Mouse (Mus musculus) gastrocnemius, adult 18-20 months (tissue): ENCODE measurements around the gene Tspan18. TPM values are rescaled to one million over a fixed set of nuclear protein-coding genes. Genes with fewer than 3 reads are reported as not detected.
A peak's percentile ranks its signal among the peaks of the same experiment; 100 is the strongest.

Source experiments
- DNase-seq: peaks from one replicate; pipeline ENCODE4 v3.0.0; 2021; ENCODE audit warnings: low spot score
- total RNA-seq, 2 experiments: library from RNA; stranded (reverse); gene quantifications; 2 replicates each; pipeline ENCODE4 v1.2.3; 2021

Tspan18 gene
- total RNA-seq, 2 experiments from 2014 or later = 1.1 to 1.6 TPM

DNA sequence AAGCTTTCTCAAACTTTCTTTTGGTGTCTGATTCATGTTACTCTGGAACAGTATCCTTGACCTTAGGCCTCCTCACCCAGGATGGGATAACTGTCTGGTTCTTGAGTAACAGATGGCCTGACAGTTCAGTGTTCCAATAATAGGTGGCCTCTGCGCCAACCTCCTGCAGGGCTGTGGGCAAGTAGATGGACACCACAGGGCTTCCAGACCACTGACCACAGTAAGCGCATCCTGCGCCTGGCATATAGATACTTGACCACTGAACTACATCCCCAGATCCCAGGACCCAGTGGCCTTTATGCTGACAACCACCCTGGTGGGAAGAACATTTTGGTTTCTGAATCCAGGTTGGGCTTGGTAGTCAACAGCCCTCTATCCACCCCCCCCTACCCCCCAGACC lies 114.7 kb downstream of the Tspan18 start:
- DNase-seq = no peak

DNA sequence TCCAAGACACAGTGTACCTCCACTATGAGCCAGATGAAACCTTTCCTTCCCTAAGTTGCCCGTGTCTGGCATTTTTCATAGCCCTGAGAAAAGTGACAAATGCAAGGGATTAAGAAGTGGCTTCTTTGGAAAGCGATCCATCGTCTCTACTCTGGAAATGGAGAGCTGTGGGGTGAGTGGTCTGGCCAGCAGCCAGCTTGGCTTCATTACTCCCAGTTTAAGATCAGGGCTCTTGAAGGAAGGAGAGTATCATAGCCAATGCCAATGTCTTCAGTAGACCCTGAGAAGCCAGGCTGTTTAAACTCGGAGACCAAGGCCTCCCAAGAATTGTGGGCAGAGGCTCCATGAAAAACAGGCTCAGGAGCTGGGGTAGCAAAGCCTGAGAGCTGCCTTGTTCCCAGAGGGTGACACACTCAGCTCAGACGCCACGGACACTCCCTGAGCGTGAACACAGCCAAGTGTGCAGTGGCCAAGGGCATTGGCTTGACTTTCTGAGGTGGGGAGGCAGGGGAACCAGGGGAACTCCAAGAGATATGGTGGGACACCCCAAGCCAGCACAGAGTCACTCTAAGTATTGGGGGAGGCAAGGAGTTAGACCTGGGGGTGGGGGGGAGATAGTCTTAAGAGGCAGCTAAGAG lies 115.8 kb downstream of the Tspan18 start:
- DNase-seq = no peak

DNA sequence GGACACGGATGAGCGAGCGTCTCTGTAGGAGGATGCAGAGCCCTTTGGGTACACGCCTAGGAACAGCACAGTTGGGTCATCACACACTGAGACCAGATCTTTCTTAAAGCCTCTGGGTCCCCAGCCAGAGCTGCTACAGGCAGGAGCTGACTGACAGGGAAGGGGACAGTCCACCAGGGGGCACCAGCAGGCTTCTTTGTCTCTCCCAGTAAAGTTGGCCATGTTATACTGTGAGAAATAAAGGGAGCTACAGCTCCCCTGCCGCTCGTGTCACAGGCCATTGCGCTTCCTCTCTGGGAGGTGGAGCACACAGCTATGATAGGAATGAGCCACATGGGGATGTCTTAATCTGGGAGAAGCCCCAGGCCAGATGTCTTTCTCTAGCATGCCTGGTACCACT lies 117.3 kb downstream of the Tspan18 start:
- DNase-seq = peak; percentile 86

DNA sequence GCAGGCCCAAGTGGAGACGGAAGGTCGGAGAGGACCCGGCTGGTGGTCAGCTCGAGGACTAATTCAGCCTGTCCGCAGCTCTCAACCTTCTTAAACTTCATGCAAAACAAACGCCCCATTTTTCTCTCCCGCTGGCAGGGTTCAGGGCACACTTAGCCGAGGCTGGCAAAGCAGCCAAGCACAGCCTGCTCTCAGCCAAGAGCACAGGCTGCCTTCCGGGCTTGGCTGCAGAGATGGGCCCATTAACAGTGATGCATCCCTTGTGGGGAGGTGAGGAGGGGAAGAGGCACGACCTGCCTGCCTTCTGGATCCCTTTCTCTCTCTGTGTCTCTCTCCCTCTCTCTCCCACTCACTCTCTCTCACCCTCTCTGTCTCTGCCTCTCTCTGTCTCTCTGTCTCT lies 118.5 kb downstream of the Tspan18 start:
- DNase-seq = no peak

DNA sequence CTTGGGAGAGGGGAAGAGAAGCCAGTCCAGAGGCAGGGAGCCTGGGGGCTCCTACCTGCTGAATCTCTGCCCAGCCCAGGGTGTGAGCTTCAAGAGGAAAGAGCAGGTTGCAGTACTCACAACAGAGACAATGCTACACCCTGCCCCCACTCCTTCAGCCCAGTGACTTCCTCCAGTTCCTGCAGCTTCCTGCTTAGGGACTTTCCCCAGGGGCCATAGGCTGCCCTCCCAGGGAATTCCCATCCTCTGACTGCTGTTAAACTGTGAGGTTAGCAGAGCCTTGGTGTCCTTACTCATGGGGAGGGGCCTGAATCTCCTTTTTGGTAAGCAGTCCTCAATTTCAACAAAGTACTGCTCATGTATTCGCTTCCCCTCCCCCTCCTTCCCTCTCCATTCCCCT lies 120.1 kb downstream of the Tspan18 start:
- no peak for DNase-seq

DNA sequence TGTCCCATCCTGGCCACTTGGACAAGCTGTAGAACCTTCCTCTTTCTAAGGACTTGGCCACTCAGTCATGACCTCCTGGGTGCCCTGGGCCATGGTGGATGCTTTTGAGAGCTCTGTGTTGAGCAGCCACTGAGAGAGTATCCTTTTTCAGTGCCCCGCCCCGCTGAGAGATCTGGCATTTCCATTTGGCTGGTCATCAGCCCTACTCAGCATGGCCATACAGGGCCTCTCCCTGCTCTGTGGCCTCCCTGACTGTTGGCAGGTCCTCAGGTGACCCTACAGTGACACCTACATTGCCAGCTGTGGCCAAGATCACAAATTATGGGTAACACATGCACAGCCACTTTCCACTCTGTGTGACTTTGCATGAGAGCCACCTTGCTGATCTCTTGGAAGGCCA lies 121.4 kb downstream of the Tspan18 start:
- DNase-seq = no peak

DNA sequence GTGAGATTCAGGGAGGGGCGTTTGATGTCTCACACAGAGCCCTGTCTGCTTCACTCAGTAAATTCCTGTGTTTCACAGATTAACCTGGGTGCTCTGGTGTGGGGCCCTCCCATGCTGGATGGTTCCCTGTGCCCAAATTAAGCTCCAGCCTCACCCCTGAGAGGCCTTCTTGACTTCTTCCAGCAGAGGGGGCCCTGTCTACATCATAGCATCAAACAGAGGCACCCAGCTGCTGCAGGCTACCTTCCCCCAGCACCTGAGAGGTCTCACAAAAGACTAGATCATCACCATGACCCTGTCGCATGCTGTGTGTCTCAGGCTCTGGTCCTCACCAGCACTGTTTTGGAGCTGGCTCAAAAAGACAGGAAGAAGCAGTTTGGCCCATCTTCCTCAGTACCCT lies 121.9 kb downstream of the Tspan18 start:
- no peak for DNase-seq

DNA sequence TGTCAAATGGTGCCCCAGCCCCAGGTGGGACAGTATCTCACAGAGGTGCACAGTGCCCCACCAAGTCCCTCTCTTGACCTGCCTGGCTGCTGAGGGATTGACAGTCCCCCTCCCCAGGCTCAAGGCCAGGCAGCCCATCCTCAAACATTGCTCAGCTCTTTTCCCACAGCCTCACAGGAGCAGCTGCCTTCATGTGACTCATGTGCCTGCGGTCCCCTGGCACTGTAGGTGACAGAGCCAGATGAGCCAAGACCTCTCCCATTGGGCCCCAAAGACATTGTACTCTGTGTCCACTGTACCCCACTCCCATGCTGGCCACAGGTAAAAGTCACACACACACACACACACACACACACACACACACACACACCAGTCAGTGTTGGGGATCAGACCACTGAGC lies 128.2 kb downstream of the Tspan18 start:
- no peak for DNase-seq

DNA sequence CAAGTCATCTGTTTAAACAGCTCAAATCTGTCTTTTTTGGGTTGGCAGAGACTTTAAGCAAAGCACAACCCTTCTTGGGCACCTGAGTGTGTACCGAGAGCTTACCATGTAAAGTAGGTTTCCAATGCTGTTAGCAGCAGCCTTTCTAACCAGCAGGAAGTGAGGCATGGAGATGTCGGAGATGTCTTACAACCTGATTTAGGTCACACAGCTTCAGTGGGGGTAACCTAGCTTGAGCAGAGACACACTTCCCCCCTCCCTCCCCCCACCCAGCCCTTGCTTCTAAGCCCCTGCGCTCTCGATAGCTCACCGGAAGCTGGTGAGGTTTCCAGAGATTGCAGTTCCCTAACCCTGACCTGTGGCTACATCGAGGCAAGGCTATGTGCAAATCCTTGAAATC lies 129.7 kb downstream of the Tspan18 start:
- no peak for DNase-seq

DNA sequence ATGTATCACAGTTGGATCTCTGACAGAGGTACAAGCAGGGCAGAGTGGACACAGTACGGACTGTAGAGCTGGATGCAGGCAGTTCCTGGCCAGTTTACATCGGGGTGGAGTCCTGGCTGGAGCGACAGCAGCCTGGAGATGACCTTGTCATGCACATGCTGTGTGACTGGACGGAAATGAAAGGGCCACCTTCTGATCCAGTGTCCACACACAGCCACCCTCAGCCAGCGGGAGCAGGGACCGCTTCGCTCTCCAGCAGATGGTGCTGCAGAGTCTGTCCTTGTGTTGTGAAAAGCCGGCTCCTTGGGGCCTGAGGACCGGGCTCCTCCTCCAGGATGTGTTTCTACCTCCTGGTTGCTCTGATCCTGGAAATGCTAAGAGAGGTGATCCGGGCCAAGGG lies 130.6 kb downstream of the Tspan18 start:
- peak; percentile 39 for DNase-seq

DNA sequence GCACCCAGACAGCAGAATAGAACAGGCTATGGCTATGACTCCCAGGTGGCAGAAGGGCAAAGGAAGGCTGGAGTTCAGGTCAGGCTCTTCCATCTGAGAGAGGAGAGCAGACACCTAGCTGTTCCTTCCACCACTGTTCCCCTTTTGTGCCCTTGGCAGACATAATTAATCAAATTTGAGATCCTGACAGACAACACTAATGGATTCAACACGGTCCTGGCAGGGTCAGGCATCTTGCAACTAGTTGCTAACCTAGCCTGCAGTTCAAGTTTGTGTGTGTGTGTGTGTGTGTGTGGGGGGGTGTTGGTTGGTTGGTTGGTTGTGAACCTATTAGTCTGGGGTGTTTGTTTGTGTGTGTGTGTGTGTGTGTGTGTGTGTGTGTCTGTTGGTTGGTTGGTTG lies 131.5 kb downstream of the Tspan18 start:
- no peak for DNase-seq

DNA sequence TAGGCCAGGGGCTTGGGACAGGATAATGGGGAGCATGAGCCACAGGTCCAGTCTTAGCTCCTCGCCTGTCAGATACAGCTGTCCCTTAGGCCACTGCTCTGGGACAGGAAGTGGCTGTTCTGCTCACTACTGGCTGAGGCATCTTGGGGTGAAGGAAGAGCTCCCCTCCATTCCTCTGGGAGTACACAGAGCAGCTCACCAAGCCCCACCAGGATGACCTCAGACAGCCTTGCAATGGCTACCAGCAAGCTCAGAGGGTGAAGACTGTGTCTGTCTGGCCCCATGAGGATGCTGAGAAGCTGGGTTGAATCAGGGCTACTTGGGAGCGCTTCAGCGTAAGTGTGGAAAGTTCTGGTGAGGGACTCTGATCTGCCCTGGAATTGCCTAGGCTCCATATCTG lies 132.3 kb downstream of the Tspan18 start:
- DNase-seq = no peak

DNA sequence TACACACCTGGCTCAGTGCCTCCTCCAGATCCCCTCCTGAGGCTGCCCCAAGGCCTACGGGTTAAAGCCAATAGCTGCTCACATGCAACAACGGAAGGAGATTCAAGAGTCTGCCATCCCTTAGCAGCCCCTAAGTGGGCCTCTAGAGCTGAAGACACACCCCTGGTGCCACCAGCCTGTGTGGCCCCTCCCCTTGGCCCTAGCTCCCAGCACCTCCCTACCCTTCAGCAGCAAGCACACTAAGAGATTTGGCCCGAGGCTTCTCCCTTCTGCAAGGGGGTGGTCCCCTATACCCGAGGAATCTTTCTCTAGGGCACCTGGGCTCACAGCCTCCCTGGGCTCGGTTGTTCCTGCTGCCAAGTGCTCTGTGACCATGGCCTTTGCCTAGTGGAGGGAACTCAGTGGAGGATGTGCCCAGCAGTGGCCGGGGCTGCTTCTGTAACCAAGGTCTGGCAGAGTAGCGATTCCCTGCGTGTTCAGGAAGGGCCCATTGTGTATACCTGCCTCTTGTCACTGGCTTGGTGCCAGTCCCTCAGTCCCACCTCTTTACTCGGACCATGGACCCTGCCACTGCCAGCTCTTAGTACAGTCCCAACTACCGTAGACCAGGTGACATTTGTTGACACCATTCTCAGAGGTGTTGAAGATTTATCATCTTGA lies 133.5 kb downstream of the Tspan18 start:
- no peak for DNase-seq

DNA sequence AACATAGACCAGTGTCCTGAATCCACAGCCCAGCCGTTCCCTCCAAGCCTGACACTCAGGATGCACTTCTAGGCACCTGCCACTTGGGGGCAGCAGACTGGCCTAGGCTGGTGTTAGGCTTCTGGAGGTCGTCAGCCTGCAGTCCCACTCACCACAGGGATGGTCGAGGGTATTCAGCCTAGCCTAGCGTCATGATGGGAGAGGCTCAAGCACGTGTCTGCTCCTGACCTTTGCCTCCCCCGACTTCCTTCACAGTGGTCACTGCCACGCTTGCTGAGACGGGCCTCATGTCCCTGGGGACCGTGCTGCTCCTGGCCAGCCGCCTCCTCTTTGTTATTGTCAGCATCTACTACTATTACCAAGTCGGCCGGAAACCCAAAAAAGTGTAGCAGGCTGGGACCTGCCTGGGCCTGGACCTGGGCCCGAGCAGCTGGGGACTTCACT lies 134.8 kb downstream of the Tspan18 start:
- peak; percentile 51 for DNase-seq

DNA sequence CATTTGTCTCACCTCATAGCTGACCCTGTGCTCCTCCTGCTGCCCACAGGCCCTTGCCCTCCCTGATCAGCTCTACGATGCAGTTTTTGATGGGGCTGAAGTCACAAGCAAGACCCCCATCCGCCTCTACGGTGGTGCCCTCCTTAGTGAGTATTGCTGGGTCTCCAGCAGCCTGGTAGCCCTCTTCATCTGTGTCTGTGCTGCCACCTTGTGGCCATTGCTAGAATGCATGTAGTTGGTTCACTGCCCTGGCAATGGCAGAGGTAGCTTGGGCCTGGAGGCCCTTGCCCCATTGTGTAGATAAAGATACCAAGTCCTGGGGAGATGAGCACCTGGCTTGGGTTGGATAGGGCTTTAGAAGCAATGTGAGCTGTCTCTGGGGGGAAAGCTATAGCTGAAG lies 135.5 kb downstream of the Tspan18 start:
- DNase-seq = peak; percentile 93

DNA sequence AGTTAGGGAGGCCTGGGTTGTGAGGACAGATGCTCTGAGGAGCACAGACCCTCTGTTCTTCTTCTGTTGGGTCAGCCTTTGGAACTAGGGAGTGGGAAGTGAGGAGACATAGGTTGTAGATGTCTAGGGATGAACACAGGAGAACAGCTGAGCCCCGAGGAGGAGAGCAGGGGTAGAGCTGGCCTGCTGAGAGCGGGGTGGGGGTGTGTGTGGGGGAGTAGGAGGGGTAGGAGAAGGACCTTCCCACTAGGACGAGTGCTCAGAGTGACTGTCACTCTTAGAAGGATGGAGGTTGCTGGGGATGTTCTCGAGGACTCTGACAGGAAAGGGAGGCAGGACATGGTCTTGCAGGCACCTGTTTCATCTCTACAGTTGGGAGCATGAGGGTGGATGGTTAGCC lies 140.5 kb downstream of the Tspan18 start:
- no peak for DNase-seq

DNA sequence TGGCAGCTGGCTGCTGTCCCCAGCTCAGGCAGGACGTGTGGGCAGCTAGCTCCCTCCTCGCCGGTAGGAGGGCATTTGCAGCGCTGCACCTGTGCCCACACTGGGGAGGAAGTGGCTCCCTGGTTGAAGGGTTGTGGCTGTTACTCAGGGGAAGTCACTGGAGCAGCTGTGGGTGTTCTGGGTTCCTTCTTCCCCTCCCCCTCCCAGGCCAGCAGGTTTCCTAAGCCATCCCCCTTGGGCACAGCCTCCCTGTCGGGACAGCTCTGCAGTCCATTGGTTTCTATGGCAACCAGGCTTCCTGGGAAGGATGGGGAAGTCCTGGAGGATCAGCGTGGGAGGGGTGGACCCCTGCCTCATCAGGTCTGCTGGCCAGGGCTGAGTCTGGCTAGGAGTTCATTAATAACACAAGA lies 141.6 kb downstream of the Tspan18 start:
- no peak for DNase-seq

DNA sequence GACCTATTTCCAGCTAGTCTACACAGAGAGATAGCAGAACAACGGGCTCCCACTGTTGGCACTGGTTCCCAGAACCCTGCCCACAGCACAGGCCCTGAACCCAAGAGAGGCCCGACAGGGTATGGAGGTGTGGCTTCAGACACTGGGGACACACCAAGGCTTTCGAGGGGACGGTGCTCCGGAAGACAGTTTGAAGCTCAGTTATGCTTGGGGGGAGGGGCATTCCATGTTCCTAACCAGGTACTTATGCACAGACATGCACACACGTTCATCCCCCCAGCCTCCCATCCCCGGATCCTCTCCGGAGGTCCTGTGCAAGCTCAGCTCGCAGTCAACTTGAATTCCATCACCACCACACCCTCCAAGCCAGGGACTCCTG lies 142.1 kb downstream of the Tspan18 start:
- no peak for DNase-seq

DNA sequence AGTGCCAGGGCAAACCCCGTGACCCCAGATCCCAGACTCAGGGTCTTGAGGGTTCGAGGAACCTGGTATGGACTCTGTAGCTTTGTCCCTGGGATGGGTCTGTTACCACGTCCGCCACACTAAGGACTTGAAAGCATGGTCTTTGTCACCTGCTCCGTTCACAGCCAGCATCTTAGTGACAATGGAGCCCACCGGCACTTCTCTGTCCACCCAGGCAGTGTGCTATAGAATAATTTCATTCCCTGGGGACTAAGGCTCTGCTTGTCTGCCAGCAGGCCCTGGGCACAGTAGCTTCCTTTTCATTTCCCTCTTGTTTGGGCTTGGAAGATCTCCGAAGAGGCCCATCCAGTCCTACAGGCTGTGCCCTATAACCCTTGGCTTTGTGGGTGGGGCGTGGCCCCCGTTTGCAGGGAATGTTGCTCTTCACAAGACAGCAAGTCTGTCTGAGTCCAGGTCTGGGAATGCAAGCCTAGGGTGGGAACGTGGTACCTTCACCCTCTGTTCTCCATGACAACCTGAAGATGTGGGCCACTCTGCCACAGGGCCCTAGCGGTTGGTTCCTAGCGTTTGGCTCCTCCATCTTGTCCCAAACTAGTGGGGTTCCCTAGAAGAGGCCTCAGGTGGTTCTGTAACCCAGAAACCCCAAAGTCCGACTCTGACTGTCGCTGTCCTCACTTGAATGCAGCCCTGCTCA lies 142.7 kb downstream of the Tspan18 start:
- no peak for DNase-seq

DNA sequence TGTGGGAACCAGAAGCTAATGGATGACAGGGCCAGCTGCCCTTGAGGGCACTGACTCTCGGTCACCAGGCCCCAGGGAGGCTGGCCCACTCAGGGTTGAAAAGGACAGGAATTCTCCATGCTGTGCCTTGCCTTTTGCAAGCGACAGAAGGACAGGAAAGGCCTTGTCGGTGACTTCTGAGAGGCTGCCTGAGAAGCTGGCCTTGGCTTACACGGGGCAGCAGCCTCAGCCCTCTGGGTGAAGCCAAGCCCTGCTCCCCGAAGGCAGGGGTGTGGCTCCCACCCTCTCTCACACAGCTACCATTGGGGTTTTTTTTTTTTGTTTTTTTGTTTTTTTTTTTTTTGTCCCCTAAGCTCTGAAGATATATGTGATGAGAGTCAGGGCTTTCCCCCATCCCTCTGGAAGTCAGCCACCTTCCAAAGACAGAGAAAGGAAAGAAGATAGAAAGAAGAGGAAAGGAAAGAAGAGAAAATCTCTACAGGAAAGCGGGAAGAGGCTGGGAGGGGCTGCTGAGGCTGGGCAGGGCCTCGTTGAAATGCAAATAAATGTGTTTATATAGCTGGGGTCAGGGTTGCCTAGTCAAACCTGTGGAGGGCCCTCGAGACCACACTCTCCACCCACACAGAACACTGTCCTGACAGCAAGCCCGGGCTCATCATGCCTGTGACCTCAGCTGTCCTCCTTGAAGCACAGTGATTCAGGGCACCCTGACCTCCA lies 143.4 kb downstream of the Tspan18 start:
- no peak for DNase-seq

DNA sequence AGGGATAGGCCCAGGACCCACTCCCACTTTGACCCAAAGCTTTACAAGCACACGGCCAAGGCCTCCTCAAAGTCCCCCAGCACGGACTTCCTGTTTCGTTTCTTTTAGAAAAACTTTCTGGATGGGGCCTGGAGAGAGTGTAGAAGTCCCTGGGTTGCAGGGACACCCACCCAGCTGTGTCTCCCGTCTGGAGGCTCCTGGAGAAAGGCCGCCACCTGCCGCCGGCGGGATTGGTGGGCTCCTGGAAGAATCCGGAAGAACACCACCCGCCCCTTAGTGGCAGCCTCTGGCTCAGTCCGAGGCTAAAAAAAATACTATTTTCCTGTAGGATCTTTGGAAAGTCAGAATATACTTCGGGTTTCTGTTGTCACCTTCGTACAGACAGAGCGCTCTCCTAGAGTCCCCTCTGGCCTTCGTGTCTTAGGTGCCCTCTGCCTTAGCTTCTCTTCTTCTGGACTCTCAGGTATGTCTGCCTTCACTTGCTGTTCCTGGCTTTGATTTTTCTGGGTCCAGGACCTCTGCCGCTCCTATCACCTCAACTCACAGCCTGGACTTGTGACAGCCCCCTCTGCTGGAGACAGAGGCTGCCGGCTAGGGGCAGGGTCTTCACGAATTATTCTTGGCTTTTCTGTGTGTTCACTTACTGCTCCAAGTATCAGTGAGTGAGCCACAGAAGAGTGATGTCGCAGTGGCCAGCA lies 145.4 kb downstream of the Tspan18 start:
- no peak for DNase-seq
